ENCODE assay signal across 15 mouse cellular contexts in the genomic region with DNA sequence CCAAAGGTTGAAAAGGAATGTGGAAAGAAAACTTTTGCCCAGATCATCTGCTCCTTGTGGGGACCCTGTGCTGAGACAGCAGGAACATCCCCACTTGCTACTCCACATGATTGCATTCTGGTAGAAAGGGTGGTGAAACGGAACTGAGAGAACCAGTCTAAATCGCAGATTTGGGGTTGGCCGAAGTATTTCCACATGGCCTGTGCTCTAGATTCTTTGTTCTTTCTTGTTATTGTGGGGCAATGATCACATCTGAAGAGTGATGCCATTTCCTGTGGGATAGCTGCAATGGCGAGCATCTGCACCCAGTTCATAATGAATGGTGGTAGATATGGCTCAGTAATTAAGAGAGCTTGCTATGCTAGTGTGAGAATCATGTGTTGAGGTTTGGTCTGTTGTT.
"Had no signal": no experiment of that assay in that cellular context is flagged by ENCODE, and none has a peak within 500 bp of the region (broad histone marks: within the 10 kb centered on the region; RNA-seq: fewer than 3 reads in every experiment).

No protein-coding gene starts in this region.

- ATAC-seq: liver, embryonic 12.5 days; midbrain, embryonic 16.5 days had no signal

- H3K4me2 ChIP-seq: liver, embryonic 12.5 days; lung, embryonic 14.5 days; midbrain, embryonic 12.5 days; neural tube, embryonic 12.5 days; stomach, embryonic 15.5 days had no signal

- H3K36me3 ChIP-seq: liver, embryonic 12.5 days; midbrain, embryonic 10.5 days; midbrain, embryonic 12.5 days; neural tube, embryonic 12.5 days; stomach, embryonic 15.5 days had no signal

- H3K4me1 ChIP-seq: liver, embryonic 12.5 days; midbrain, embryonic 12.5 days; neural tube, embryonic 12.5 days had no signal

- DNase-seq: lung, embryonic 14.5 days; lung, postnatal 10 days; midbrain, embryonic 14.5 days; right cerebral cortex, postnatal 14 days; thymus, adult 2 months; thymus, postnatal 25 days; thymus, postnatal 4 days had no signal

- H3K27ac ChIP-seq: liver, embryonic 12.5 days; liver, embryonic 14.5 days; midbrain, embryonic 10.5 days; midbrain, embryonic 12.5 days; neural tube, embryonic 12.5 days; stomach, embryonic 15.5 days; stomach, postnatal 0 days had no signal

- H3K9me3 ChIP-seq: liver, embryonic 12.5 days; midbrain, embryonic 10.5 days; midbrain, embryonic 12.5 days; neural tube, embryonic 12.5 days; stomach, embryonic 15.5 days had no signal

- H3K27me3 ChIP-seq: liver, embryonic 12.5 days; midbrain, embryonic 12.5 days; neural tube, embryonic 12.5 days; stomach, embryonic 15.5 days had no signal

- H3K9ac ChIP-seq: liver, embryonic 12.5 days; liver, embryonic 14.5 days; lung, embryonic 14.5 days; midbrain, embryonic 12.5 days; neural tube, embryonic 12.5 days; stomach, embryonic 15.5 days had no signal

- H3K4me3 ChIP-seq: liver, embryonic 12.5 days; midbrain, embryonic 10.5 days; midbrain, embryonic 12.5 days; neural tube, embryonic 12.5 days; stomach, embryonic 15.5 days had no signal
